In the genomic region with DNA sequence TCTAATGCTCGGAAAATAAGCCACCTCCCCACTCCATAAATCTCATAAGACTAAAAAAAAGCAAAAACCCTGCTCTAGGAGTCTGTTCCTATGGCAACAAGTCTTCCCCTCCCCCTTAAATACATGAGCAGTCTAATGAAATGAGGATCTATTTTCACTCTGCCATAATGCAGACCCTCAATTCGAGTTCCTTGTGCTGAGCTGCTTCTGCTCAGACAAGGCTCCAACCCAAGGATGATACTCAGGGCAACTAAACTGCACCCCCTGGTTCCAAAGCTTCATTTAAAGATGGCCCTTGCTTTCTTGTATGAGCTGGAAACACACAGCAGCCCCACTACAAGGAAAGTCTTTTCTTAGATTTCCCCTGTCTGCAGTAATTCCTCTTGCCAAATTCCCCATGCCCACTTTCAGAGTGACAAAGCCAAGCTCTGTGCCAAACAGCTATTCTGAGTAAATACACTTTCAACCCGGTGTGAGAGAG, we compare ENCODE assay signal across 8 mouse cellular contexts. TPM values are rescaled to one million over a fixed set of nuclear protein-coding genes. Genes with fewer than 3 reads are reported as not detected.
DNase-seq lines count a peak whose midpoint lies in the region; ATAC-seq lines count a peak whose summit lies in the region.

No protein-coding gene starts in this region.

- no peak for DNase-seq in kidney, adult 8-10 months
- peak; percentile 63 for DNase-seq in embryo, embryonic 11 days
- no peak for DNase-seq in urinary bladder, postnatal 14 days (ENCODE audit: low spot score)
- no peak for DNase-seq in thymus, adult 18-20 months

- no peaks in the 10 kb centered on the region for H3K9me3 ChIP-seq in kidney, embryonic 16.5 days (ENCODE audit: low read length)
- no peaks in the 10 kb centered on the region for H3K9me3 ChIP-seq in hindbrain, embryonic 15.5 days
- H3K9me3 ChIP-seq in midbrain, embryonic 16.5 days (replicated peaks; ENCODE audit: control insufficient read depth, low read length, poor library complexity, severe bottlenecking): no peaks in the 10 kb centered on the region

- H3K4me1 ChIP-seq in kidney, embryonic 16.5 days (ENCODE audit: insufficient read depth, low read length): peaks cover 37% of the 10 kb centered on the region
- peaks cover 38% of the 10 kb centered on the region for H3K4me1 ChIP-seq in hindbrain, embryonic 15.5 days (replicated peaks)
- H3K4me1 ChIP-seq in midbrain, embryonic 16.5 days (ENCODE audit: control insufficient read depth, insufficient read depth, low read length): peaks cover 25% of the 10 kb centered on the region

- H3K36me3 ChIP-seq in kidney, embryonic 16.5 days (ENCODE audit: insufficient read depth, low read length): no peaks in the 10 kb centered on the region
- H3K36me3 ChIP-seq in hindbrain, embryonic 15.5 days: no peaks in the 10 kb centered on the region; the same call in 1 of the 2 replicates
- no peaks in the 10 kb centered on the region for H3K36me3 ChIP-seq in midbrain, embryonic 16.5 days (ENCODE audit: control insufficient read depth, insufficient read depth, low read length)

- 0 out of 2 replicates have a peak overlapping the region, but pooled peaks have one; percentile 8 for H3K9ac ChIP-seq in kidney, embryonic 16.5 days (replicated peaks; ENCODE audit: low read length)
- no peak overlapping the region for H3K9ac ChIP-seq in hindbrain, embryonic 15.5 days
- H3K9ac ChIP-seq in midbrain, embryonic 16.5 days (ENCODE audit: low read depth, low read length): no peak overlapping the region

- peak overlapping the region; percentile 70 for H3K27ac ChIP-seq in kidney, embryonic 16.5 days (ENCODE audit: low read length)
- H3K27ac ChIP-seq in hindbrain, embryonic 15.5 days (replicated peaks): peak overlapping the region; percentile 82
- H3K27ac ChIP-seq in midbrain, embryonic 16.5 days (ENCODE audit: low read length): peak overlapping the region; percentile 85

- H3K4me3 ChIP-seq in kidney, embryonic 16.5 days (ENCODE audit: low read length): no peak overlapping the region
- no peak overlapping the region for H3K4me3 ChIP-seq in hindbrain, embryonic 15.5 days
- H3K4me3 ChIP-seq in midbrain, embryonic 16.5 days (ENCODE audit: low read depth, low read length): no peak overlapping the region

- no peak overlapping the region for H3K4me2 ChIP-seq in kidney, embryonic 16.5 days (replicated peaks; ENCODE audit: low read depth, low read length)
- H3K4me2 ChIP-seq in hindbrain, embryonic 15.5 days: peak overlapping the region; percentile 30
- H3K4me2 ChIP-seq in midbrain, embryonic 16.5 days (ENCODE audit: low read length): peak overlapping the region; percentile 33

- ATAC-seq in kidney, embryonic 16.5 days (ENCODE audit: low FRiP score, low TSS enrichment): 0 out of 2 replicates have a peak, but pooled peaks have one; percentile 47
- peak; percentile 80 for ATAC-seq in hindbrain, embryonic 15.5 days (ENCODE audit: low FRiP score, low read depth)
- peak; percentile 77 for ATAC-seq in midbrain, embryonic 16.5 days
- no peak for ATAC-seq in monocyte, adult 5-6 weeks (replicated peaks; ENCODE audit: insufficient number of reproducible peaks, low FRiP score, low TSS enrichment, poor library complexity, severe bottlenecking)

- no peaks in the 10 kb centered on the region for H3K27me3 ChIP-seq in kidney, embryonic 16.5 days (ENCODE audit: insufficient read depth, low read length)
- no peaks in the 10 kb centered on the region for H3K27me3 ChIP-seq in hindbrain, embryonic 15.5 days
- H3K27me3 ChIP-seq in midbrain, embryonic 16.5 days (ENCODE audit: control insufficient read depth, insufficient read depth, low read depth, low read length): no peaks in the 10 kb centered on the region

- WGBS in kidney, embryonic 16.5 days: 14% methylated on average over 3 of the region's 3 CpGs
- 10% methylated on average over 3 of the region's 3 CpGs for WGBS in hindbrain, embryonic 15.5 days
- 9% methylated on average over 3 of the region's 3 CpGs for WGBS in midbrain, embryonic 16.5 days

RNA-seq across cellular contexts. Expression of a gene that starts 13.4 kb away (rescaled TPM):
- 12.9 and 15.0 TPM in 2 replicates for polyA plus RNA-seq in kidney, embryonic 16.5 days (2015; fragmentation: Nextera tagmentation; extraction: Ambion mirVana)
- 42.1 and 48.4 TPM in 2 replicates for polyA plus RNA-seq in hindbrain, embryonic 15.5 days (2015; fragmentation: Nextera tagmentation; extraction: Ambion mirVana)
- 41.1 and 43.2 TPM in 2 replicates for polyA plus RNA-seq in midbrain, embryonic 16.5 days (2015; fragmentation: Nextera tagmentation; extraction: Ambion mirVana)
- total RNA-seq in monocyte, adult 5-6 weeks (2017): 53.3 to 79.2 TPM (median 60.5 TPM) in 3 replicates

RNA-seq across cellular contexts. Expression of a gene that starts 35.5 kb away (rescaled TPM):
- polyA plus RNA-seq in kidney, embryonic 16.5 days (2015; fragmentation: Nextera tagmentation; extraction: Ambion mirVana): 3.3 and 4.9 TPM in 2 replicates
- 22.7 and 27.8 TPM in 2 replicates for polyA plus RNA-seq in hindbrain, embryonic 15.5 days (2015; fragmentation: Nextera tagmentation; extraction: Ambion mirVana)
- polyA plus RNA-seq in midbrain, embryonic 16.5 days (2015; fragmentation: Nextera tagmentation; extraction: Ambion mirVana): 13.1 and 16.7 TPM in 2 replicates
- total RNA-seq in monocyte, adult 5-6 weeks (2017): not detected in 3 replicates

RNA-seq across cellular contexts. Expression of a gene that starts 52.2 kb away (rescaled TPM):
- 10.3 TPM in 2 replicates for polyA plus RNA-seq in kidney, embryonic 16.5 days (2015; fragmentation: Nextera tagmentation; extraction: Ambion mirVana)
- polyA plus RNA-seq in hindbrain, embryonic 15.5 days (2015; fragmentation: Nextera tagmentation; extraction: Ambion mirVana): 6.8 and 7.9 TPM in 2 replicates
- polyA plus RNA-seq in midbrain, embryonic 16.5 days (2015; fragmentation: Nextera tagmentation; extraction: Ambion mirVana): 5.8 and 7.2 TPM in 2 replicates
- 2.9 to 7.0 TPM (median 5.2 TPM) in 3 replicates for total RNA-seq in monocyte, adult 5-6 weeks (2017)
